Mouse (Mus musculus) midbrain, embryonic 16.5 days (tissue): ENCODE measurements around the gene Lpin2. TPM values are rescaled to one million over a fixed set of nuclear protein-coding genes. Genes with fewer than 3 reads are reported as not detected.

Source experiments
- ATAC-seq: fragments of 200-750 bp; cut with Nextera tagmentation; 2 replicates; pipeline ENCODE4 v1.8.0; 2017; ENCODE audit warnings: moderate TSS enrichment
- H3K27ac ChIP-seq: fragments of 300-500 bp; sonication (generic); 2 replicates; pipeline ENCODE4 v1.5.1; 2014; ENCODE audit warnings: mild to moderate bottlenecking, low read length, mixed read lengths
- H3K27me3 ChIP-seq: fragments of 300-500 bp; sonication (generic); 2 replicates; pipeline ENCODE4 v1.6.1; 2014; ENCODE audit warnings: low read depth, low read length, mixed read lengths; ENCODE audit not compliant: control insufficient read depth, insufficient read depth
- H3K36me3 ChIP-seq: fragments of 300-500 bp; sonication (generic); 2 replicates; pipeline ENCODE4 v1.6.1; 2014; ENCODE audit warnings: mild to moderate bottlenecking, low read length, moderate library complexity, mixed read lengths; ENCODE audit not compliant: control insufficient read depth, insufficient read depth
- H3K4me1 ChIP-seq: fragments of 300-500 bp; sonication (generic); 2 replicates; pipeline ENCODE4 v1.6.1; 2014; ENCODE audit warnings: mild to moderate bottlenecking, low read length, mixed read lengths; ENCODE audit not compliant: control insufficient read depth, insufficient read depth
- H3K4me2 ChIP-seq: fragments of 300-500 bp; sonication (generic); 2 replicates; pipeline ENCODE4 v1.6.1; 2014; ENCODE audit warnings: mild to moderate bottlenecking, low read length, mixed read lengths
- H3K4me3 ChIP-seq: fragments of 300-500 bp; sonication (generic); 2 replicates; pipeline ENCODE4 v1.5.1; 2014; ENCODE audit warnings: low read depth, mild to moderate bottlenecking, low read length, moderate library complexity, mixed read lengths
- H3K9ac ChIP-seq: fragments of 300-500 bp; sonication (generic); 2 replicates; pipeline ENCODE4 v1.6.1; 2014; ENCODE audit warnings: low read depth, low read length, mixed read lengths
- H3K9me3 ChIP-seq: fragments of 300-500 bp; sonication (generic); replicated peaks from 2 replicates; pipeline ENCODE4 v1.6.1; 2014; ENCODE audit warnings: mild to moderate bottlenecking, low read length, mixed read lengths; ENCODE audit not compliant: control insufficient read depth, poor library complexity, severe bottlenecking
- WGBS: fragments of 180-500 bp; shearing (Covaris S2); extraction: QIAGEN DNeasy Blood & Tissue Kit; methylation state at CpG from one replicate; pipeline ENCODE4 v1.1.7; 2014; 5-methylcytosine and 5-hydroxymethylcytosine counted together
- polyA plus RNA-seq: library from polyadenylated mRNA; unstranded; fragments of >200 nt; fragmentation: Nextera tagmentation; extraction: Ambion mirVana; gene quantifications from 2 replicates; pipeline ENCODE4 v1.2.1, GENCODE M21; 2015

Lpin2 gene
- polyA plus RNA-seq, 1 experiment from 2014 or later: 45.0 TPM

DNA sequence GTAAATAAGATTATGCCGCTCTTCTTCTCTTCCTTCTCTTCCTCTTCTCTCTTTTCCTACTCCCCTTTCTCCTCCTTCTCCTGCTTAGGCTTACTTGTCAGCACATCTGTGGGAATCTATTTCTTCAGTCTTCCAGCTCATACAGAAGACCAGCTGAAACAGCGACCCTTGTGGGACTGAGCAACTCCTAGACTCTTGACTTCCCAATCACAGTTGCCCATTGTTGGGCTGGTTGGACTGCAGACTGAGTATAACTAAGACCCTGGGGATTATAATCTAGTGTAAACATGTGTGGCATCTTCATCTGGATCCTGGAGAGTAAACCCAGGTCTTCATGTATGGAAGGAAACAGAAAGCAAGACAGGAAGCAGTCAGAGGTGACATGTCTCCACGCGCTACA, 1.8 kb upstream of the Lpin2 start:
- peaks cover 14% of the 10 kb centered on the region for H3K4me1 ChIP-seq

DNA sequence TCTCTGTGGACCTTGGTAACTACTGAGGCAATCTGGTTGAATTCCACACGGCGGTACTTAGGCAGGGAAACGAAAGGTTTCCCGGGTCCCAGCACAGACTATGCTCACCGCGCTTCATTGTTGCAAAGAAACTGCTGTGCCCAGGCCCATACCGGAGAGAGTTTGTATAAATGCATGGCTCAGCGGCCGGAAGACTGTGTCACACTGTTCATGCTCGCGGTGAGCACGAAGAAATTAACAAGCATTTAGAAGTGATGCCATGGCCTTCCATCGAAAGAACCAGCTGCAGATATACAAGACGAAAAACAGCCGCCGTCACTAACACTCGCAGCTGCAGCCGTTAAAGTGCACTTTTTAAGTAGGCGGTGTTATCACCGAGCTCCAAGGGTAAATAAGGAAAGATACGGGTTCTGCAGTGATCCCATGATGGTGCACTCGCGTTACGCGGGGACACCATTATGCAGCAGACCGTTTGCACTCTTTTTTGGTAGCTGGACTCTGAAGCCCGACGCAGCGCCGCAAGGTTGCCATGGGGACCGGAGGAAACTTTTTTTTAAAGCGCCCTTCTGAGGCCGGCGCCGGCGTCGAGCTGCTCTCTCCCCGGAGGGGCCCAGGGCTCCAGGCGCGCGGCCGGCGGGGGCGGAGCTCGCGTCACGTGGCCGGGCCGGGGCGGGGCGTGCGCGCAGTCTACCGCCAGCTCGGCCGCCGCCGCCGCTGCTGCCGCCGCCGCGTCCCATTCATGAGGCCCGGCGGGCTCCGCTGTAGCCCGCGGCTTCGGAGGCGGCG, 704 bp downstream of the Lpin2 start:
- under 1% methylated on average over 55 of the region's 71 CpGs for WGBS

More for the DNA sequence above, 1.8 kb upstream of the Lpin2 start:
- WGBS: 96% methylated on average over 4 of the region's 4 CpGs
- no peaks in the 10 kb centered on the region for H3K9me3 ChIP-seq
- no peak overlapping the region for H3K4me3 ChIP-seq
- H3K27ac ChIP-seq: no peak overlapping the region
- no peaks in the 10 kb centered on the region for H3K36me3 ChIP-seq
- no peak overlapping the region for H3K9ac ChIP-seq
- ATAC-seq: no peak
- no peak overlapping the region for H3K4me2 ChIP-seq
- no peaks in the 10 kb centered on the region for H3K27me3 ChIP-seq

GRCm38 (mm10) chr17:71183657-71184261, 1.4 kb downstream of the Lpin2 start:
- no peaks in the 10 kb centered on the region for H3K36me3 ChIP-seq
- H3K4me1 ChIP-seq: peaks cover 14% of the 10 kb centered on the region
- WGBS: under 1% methylated on average over 62 of the region's 79 CpGs
- peak overlapping the region; percentile 91 for H3K27ac ChIP-seq
- H3K9me3 ChIP-seq: no peaks in the 10 kb centered on the region
- peak; percentile 46 for ATAC-seq
- H3K9ac ChIP-seq: peak overlapping the region; percentile 86
- peak overlapping the region; percentile 72 for H3K4me2 ChIP-seq
- H3K27me3 ChIP-seq: no peaks in the 10 kb centered on the region
- H3K4me3 ChIP-seq: peak overlapping the region; percentile 85

More for the DNA sequence above, 704 bp downstream of the Lpin2 start:
- Histone ChIP-seq H3K27me3 (no peaks in the 10 kb centered on the region), H3K27ac (peak overlapping the region; percentile 91), H3K4me3 (peak overlapping the region; percentile 85), H3K4me2 (peak overlapping the region; percentile 72), H3K9ac (peak overlapping the region; percentile 86), H3K9me3 (no peaks in the 10 kb centered on the region), H3K36me3 (no peaks in the 10 kb centered on the region), H3K4me1 (peaks cover 14% of the 10 kb centered on the region)
- ATAC-seq: peak; percentile 96

- Histone ChIP-seq H3K4me3 (peak overlapping the region; percentile 85), H3K27ac (peak overlapping the region; percentile 91), H3K4me2 (peak overlapping the region; percentile 72), H3K4me1 (peaks cover 14% of the 10 kb centered on the region), H3K9ac (peak overlapping the region; percentile 86), H3K27me3 (no peaks in the 10 kb centered on the region), H3K36me3 (no peaks in the 10 kb centered on the region), H3K9me3 (no peaks in the 10 kb centered on the region)
- WGBS: 3% methylated on average over 22 of the region's 22 CpGs
- no peak for ATAC-seq
Observed at GRCm38 (mm10) chr17:71184356-71185111, 2.2 kb downstream of the Lpin2 start.

DNA sequence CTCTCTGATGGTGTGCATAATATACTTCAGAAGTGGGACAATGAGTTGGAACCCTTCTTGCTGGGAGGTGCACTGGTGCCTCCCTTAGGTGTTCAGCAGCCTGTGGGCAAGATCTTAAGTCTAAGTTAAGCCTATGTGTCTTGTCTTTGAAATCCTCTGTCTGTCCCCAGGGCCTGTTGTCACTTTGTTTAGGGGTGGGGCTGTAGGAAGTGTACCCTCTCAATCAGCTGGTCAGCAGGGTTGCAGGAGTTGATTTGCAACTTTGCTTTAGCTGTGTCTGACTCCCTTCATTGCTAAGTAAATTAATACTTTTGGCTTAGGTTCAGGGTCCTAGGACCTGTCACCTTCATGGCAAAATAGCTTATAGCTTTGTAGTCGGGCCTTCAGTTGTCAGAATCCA, 3.0 kb downstream of the Lpin2 start:
- no peak for ATAC-seq
- H3K36me3 ChIP-seq: no peaks in the 10 kb centered on the region
- no peaks in the 10 kb centered on the region for H3K27me3 ChIP-seq
- no peak overlapping the region for H3K27ac ChIP-seq
- peaks cover 14% of the 10 kb centered on the region for H3K4me1 ChIP-seq
- H3K9me3 ChIP-seq: no peaks in the 10 kb centered on the region
- 51% methylated on average over 1 of the region's 1 CpGs for WGBS
- H3K4me3 ChIP-seq: peak overlapping the region; percentile 85
- peak overlapping the region; percentile 86 for H3K9ac ChIP-seq
- H3K4me2 ChIP-seq: peak overlapping the region; percentile 72

DNA sequence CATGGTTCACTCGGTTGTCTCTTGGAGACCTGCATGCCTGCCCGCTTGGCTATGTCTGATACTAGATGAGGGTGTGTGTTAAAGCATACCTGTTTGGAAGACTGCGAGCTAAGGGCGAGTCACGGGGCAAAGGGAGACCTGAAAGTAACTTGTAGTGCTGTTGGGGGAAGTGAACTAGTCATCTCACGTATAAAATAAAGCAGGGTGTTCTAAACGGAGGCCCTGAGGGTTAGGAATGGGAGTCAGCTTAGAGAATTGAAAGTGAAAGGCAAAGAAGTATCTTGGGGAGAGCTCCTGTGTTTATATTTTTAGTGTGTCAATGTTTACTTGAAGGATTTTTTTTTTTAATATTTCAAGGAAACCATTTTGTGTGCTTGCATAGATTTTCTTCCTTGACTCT, 8.2 kb downstream of the Lpin2 start:
- Histone ChIP-seq H3K9me3 (no peaks in the 10 kb centered on the region; the same call in 1 of the 2 replicates), H3K9ac (no peak overlapping the region), H3K4me3 (no peak overlapping the region), H3K27ac (no peak overlapping the region), H3K4me2 (no peak overlapping the region), H3K27me3 (no peaks in the 10 kb centered on the region), H3K4me1 (peaks cover 1% of the 10 kb centered on the region; the same call in 1 of the 2 replicates), H3K36me3 (no peaks in the 10 kb centered on the region)
- WGBS: 93% methylated on average over 7 of the region's 7 CpGs
- ATAC-seq: no peak

DNA sequence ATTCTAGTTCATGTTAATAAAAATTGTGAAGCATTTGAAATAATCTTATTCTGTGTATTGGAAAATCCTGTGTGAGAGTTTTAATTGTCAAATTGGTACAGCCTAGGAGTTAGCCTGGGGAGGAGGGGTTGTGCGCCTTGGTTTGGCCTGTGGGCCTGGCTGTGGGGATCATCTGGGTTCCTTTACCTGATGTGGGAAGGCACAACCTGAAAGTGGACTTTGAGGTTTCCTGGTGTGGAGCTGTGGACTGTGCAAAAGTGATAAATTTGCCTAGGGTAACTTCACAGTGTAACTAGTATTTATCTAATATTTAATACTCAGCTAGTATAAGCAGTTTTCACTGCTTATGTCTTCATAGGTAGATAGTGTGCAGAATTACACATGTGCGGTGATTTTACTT, 8.7 kb downstream of the Lpin2 start:
- H3K4me2 ChIP-seq: no peak overlapping the region
- no peaks in the 10 kb centered on the region for H3K36me3 ChIP-seq
- H3K4me1 ChIP-seq: peaks cover 3% of the 10 kb centered on the region; the same call in 1 of the 2 replicates
- H3K9ac ChIP-seq: no peak overlapping the region
- ATAC-seq: no peak
- H3K27ac ChIP-seq: no peak overlapping the region
- no peak overlapping the region for H3K4me3 ChIP-seq
- no peaks in the 10 kb centered on the region for H3K27me3 ChIP-seq
- no peaks in the 10 kb centered on the region; the same call in 1 of the 2 replicates for H3K9me3 ChIP-seq
- 100% methylated on average over 2 of the region's 2 CpGs for WGBS

DNA sequence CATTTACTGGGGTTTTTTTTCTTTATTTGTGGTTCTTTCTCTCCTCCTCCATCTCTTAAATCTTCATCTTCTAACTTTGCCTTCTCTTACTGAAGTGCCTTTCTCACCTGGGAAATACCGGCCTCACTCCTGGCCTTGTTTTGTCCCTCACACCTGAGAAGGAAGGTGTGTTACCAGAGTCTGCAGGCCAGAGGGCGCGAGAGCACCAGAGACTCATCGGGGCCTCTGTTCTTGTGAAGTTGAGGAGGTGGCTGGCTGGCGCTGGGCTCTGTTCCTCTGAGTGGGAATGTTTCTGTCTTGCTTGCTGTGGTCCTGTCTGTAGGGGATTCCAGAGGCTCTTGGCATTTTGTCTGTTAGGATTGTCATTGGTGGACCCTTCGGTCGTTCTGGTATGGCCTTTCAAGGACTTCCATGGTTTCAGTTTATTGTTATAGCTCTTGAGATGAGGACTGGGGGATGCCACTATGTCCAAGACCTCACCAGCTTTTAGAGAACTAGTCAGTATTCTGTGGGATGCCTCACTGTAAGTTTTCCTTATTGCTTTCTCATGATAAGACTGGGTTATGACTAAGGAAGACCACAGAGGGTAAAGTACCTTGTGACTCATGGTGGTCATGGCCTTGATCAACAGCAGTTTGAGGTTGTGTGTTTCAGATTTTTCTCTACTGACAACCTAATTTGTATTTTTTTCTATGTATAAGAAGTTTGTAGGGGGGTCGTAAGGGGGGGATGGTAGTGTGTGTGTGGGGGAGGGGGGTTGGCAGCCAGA, 9.5 kb downstream of the Lpin2 start:
- no peak overlapping the region for H3K4me2 ChIP-seq
- WGBS: 84% methylated on average over 8 of the region's 8 CpGs
- no peak overlapping the region for H3K27ac ChIP-seq
- H3K36me3 ChIP-seq: no peaks in the 10 kb centered on the region
- ATAC-seq: no peak
- H3K9ac ChIP-seq: no peak overlapping the region
- H3K4me1 ChIP-seq: peaks cover 3% of the 10 kb centered on the region; the same call in 1 of the 2 replicates
- no peaks in the 10 kb centered on the region for H3K27me3 ChIP-seq
- no peak overlapping the region for H3K4me3 ChIP-seq
- H3K9me3 ChIP-seq: no peaks in the 10 kb centered on the region; the same call in 1 of the 2 replicates
